Mouse (Mus musculus): ENCODE data around the gene Akap5. TPM values are rescaled to one million over a fixed set of nuclear protein-coding genes. Genes with fewer than 3 reads are reported as not detected.

Gene Akap5
- polyA plus RNA-seq, 1 experiment from 2014 or later: 1.9 TPM

GRCm38 (mm10) chr12:76310007-76310406, 14.7 kb upstream of the Akap5 start:
- DNase-seq (ENCODE audit: low read depth, low spot score) (no peak), ATAC-seq (no peak)
- no peak for TF ChIP-seq CTCF (IDR thresholded peaks at IDR 0.05)
- ChIA-PET CTCF (no interaction called here), POLR2A (no interaction called here)
- H3K27me3 ChIP-seq: no peaks in the 10 kb centered on the region
- in situ Hi-C loops (cut with MboI; ENCODE audit: low pct_unique_long_range_greater_than_20kb): no loop called here

- in situ Hi-C loops (cut with MboI; ENCODE audit: low pct_unique_long_range_greater_than_20kb): no loop called here
- H3K27me3 ChIP-seq: no peaks in the 10 kb centered on the region
- no peak for TF ChIP-seq CTCF (IDR thresholded peaks at IDR 0.05)
- ATAC-seq (no peak), DNase-seq (ENCODE audit: low read depth, low spot score) (no peak)
- CTCF ChIA-PET: no interaction called here
- POLR2A ChIA-PET: no interaction called here
Observed at GRCm38 (mm10) chr12:76310633-76311032, 14.1 kb upstream of the Akap5 start.

GRCm38 (mm10) chr12:76311227-76311626, 13.5 kb upstream of the Akap5 start:
- CTCF ChIA-PET: interaction anchor here (1.4 kb wide), 1 partner anchor 22 kb away, joined by 5 read pairs; no protein-coding TSS in a partner anchor
- POLR2A ChIA-PET: no interaction called here
- in situ Hi-C loops (cut with MboI; ENCODE audit: low pct_unique_long_range_greater_than_20kb): no loop called here
- no peaks in the 10 kb centered on the region for H3K27me3 ChIP-seq
- DNase-seq (ENCODE audit: low read depth, low spot score) (no peak), ATAC-seq (no peak)
- TF ChIP-seq CTCF (IDR thresholded peaks at IDR 0.05): no peak

GRCm38 (mm10) chr12:76311951-76312350, 12.7 kb upstream of the Akap5 start:
- ATAC-seq: no peak
- no peak for DNase-seq (ENCODE audit: low read depth, low spot score)
- POLR2A ChIA-PET: interaction anchor here (0.5 kb wide), 1 partner anchor 91 kb away, joined by 3 read pairs; no protein-coding TSS in a partner anchor

GRCm38 (mm10) chr12:76318282-76319212, 6.1 kb upstream of the Akap5 start:
- POLR2A ChIA-PET: interaction anchor here (1.5 kb wide), 1 partner anchor 11 kb away, joined by 7 read pairs; no protein-coding TSS in a partner anchor
- ATAC-seq: peak; percentile 57

More at GRCm38 (mm10) chr12:76311951-76312350, 12.7 kb upstream of the Akap5 start:
- in situ Hi-C loops (cut with MboI; ENCODE audit: low pct_unique_long_range_greater_than_20kb): no loop called here
- CTCF ChIA-PET: interaction anchor here (1.4 kb wide), 1 partner anchor 21 kb away, joined by 5 read pairs; no protein-coding TSS in a partner anchor
- no peaks in the 10 kb centered on the region for H3K27me3 ChIP-seq
- TF ChIP-seq CTCF (IDR thresholded peaks at IDR 0.05): no peak

GRCm38 (mm10) chr12:76326437-76327220, 1.9 kb downstream of the Akap5 start:
- ATAC-seq (no peak), DNase-seq (ENCODE audit: low read depth, low spot score) (no peak)
- no peak for TF ChIP-seq CTCF (IDR thresholded peaks at IDR 0.05)
- in situ Hi-C loops (cut with MboI; ENCODE audit: low pct_unique_long_range_greater_than_20kb): no loop called here
- ChIA-PET POLR2A (no interaction called here), CTCF (no interaction called here)
- no peaks in the 10 kb centered on the region for H3K27me3 ChIP-seq

More at GRCm38 (mm10) chr12:76318282-76319212, 6.1 kb upstream of the Akap5 start:
- CTCF ChIA-PET: interaction anchor here (0.8 to 0.9 kb wide), 2 partner anchors 22 kb away, joined by 3 to 4 read pairs; no protein-coding TSS in a partner anchor
- H3K27me3 ChIP-seq: no peaks in the 10 kb centered on the region
- no peak for TF ChIP-seq CTCF (IDR thresholded peaks at IDR 0.05)
- DNase-seq (ENCODE audit: low read depth, low spot score): no peak
- in situ Hi-C loops (cut with MboI; ENCODE audit: low pct_unique_long_range_greater_than_20kb): no loop called here

GRCm38 (mm10) chr12:76328567-76329354, 4.1 kb downstream of the Akap5 start:
- POLR2A ChIA-PET: no interaction called here
- TF ChIP-seq CTCF (IDR thresholded peaks at IDR 0.05): no peak
- H3K27me3 ChIP-seq: no peaks in the 10 kb centered on the region
- ATAC-seq: no peak
- no peak for DNase-seq (ENCODE audit: low read depth, low spot score)
- CTCF ChIA-PET: interaction anchor here (1.3 kb wide), 1 partner anchor 143 kb away, joined by 3 read pairs; no protein-coding TSS in a partner anchor
- in situ Hi-C loops (cut with MboI; ENCODE audit: low pct_unique_long_range_greater_than_20kb): no loop called here

- in situ Hi-C loops (cut with MboI; ENCODE audit: low pct_unique_long_range_greater_than_20kb): loop anchor here (5.0 kb wide), 1 partner anchor 36 kb away; no protein-coding TSS in a partner anchor
- ATAC-seq (no peak), DNase-seq (ENCODE audit: low read depth, low spot score) (no peak)
- ChIA-PET CTCF (interaction anchor here (1.3 to 1.8 kb wide), 3 partner anchors 12 to 41 kb away, joined by 3 to 5 read pairs (median 5); no protein-coding TSS in a partner anchor), POLR2A (interaction anchor here (0.9 kb wide), 1 partner anchor 78 kb away, joined by 4 read pairs; no protein-coding TSS in a partner anchor)
- TF ChIP-seq CTCF (IDR thresholded peaks at IDR 0.05): no peak
- no peaks in the 10 kb centered on the region for H3K27me3 ChIP-seq
Observed at GRCm38 (mm10) chr12:76333688-76334087, 9.0 kb downstream of the Akap5 start.

GRCm38 (mm10) chr12:76335641-76336040, 10.9 kb downstream of the Akap5 start:
- in situ Hi-C loops (cut with MboI; ENCODE audit: low pct_unique_long_range_greater_than_20kb): loop anchor here (5.0 kb wide), 1 partner anchor 138 kb away; no protein-coding TSS in a partner anchor
- POLR2A ChIA-PET: no interaction called here

More at GRCm38 (mm10) chr12:76335641-76336040, 10.9 kb downstream of the Akap5 start:
- no peaks in the 10 kb centered on the region for H3K27me3 ChIP-seq
- CTCF ChIA-PET: no interaction called here
- ATAC-seq (no peak), DNase-seq (ENCODE audit: low read depth, low spot score) (no peak)
- TF ChIP-seq CTCF (IDR thresholded peaks at IDR 0.05): no peak

Data from Patski (cell line).